Mouse (Mus musculus) brain, embryonic 14.5 days (tissue): ENCODE data around the gene Efcab9.

Source experiments
- CTCF ChIP-seq: fragments of 200-500 bp; IDR thresholded peaks from 2 replicates; pipeline ENCODE4 v1.5.1; 2012; ENCODE audit warnings: inconsistent platforms, mild to moderate bottlenecking, moderate library complexity, borderline replicate concordance; ENCODE audit not compliant: insufficient read depth, insufficient read length; ENCODE audit errors: extremely low read depth
- POLR2A ChIP-seq: fragments of 200-500 bp; IDR thresholded peaks from 2 replicates; pipeline ENCODE4 v1.6.1; 2012; ENCODE audit warnings: mild to moderate bottlenecking, inconsistent platforms, borderline replicate concordance; ENCODE audit not compliant: poor library complexity, insufficient read depth, insufficient read length, severe bottlenecking; ENCODE audit errors: extremely low read depth

- TF ChIP-seq POLR2A (no peak), CTCF (no peak)
Observed at GRCm38 (mm10) chr11:32558677-32559076, 26.8 kb upstream of the Efcab9 start.
